Mouse (Mus musculus): Measurements from ENCODE around the gene Ell.

DNA sequence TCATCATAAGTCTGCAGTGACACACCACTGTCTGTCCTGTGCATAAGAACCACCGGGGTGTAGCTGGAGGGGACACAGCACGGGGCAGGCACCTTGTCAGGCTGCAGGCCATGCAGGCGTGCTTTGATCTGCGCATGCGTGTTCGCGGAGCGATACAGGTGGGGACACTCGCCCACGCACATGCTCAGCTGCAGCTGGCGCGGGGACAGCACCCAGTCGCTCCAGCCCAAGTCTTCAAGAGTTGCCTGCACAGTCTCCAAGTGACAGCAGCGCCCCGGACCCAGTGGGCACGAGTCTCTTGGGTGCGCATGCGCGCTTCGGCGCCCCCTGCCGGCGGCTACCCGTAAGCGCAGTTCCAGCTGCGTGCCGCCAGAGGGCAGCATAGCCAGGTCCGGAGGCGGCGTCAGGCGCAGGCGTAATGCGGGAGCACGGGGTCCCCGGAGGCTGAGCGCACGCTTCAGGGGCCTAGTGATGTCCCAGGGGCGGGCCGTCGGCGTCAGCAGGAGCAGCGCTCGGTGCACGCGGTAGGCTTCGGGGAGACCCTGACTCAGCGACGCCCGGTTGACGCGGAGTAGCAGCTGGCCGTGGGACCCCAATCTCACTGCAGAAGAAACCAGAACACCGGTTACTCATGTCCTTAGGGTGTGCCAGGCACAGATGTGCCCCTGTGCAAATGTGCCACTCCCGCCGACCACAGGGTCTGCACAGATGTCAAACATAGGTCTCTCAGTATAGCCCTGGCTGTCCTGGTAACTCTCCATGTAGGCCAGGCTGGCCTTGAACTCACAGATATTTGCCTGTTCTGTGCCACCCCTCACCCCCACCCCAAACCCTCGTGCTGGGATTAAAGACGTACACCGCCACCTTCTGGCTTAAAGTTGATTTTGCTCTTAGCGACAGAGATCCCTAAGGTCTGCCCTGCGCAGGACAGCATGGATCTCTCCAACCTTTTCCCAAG, 90.6 kb downstream of the Ell start:
- TF ChIP-seq CTCF (IDR thresholded peaks at IDR 0.05; ENCODE audit: low read depth) (peak; percentile 100), EP300 (IDR thresholded peaks at IDR 0.05; ENCODE audit: low read depth) (no peak)

Data from liver, postnatal 0 days (tissue).